Mouse (Mus musculus) adrenal gland (tissue): ENCODE data around the gene Cyp1b1.

Experiments used
- intact Hi-C: fragments of 180-260 bp; cut with DNase I; formaldehyde crosslinking; loops from one replicate; pipeline ENCODE4 v1.15.1; 2025

Cyp1b1 gene

DNA sequence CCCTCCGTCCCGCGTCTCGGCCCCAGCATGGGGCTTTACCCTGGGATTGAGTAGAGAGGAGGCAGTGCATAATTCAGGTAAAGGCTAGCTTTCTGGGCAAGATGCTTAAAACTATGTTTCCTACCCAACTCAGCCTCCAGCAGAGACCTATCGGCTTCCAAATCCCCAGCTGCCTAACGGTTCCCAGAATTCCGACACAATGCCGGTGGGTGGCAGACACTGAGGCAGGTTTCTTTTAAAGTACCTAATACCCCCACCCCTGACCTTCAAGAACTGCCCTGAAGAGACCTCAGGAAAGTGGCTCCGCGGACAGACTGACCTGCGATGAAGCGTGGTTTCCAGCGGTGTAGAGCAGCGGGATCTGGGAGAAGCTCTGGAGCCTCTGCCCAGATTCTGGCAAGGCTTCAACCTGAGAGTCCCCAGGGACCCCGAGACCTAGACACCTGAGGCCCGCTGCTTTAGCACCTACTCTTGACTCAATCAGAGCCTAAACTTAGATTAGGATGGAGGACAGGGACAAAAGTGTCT lies 429 bp downstream of the Cyp1b1 start:
- intact Hi-C loops: loop anchor here (5.0 kb wide), 1 partner anchor 123 kb away; no protein-coding TSS in a partner anchor

GRCm38 (mm10) chr17:79713643-79714367 lies 1.1 kb downstream of the Cyp1b1 start:
- intact Hi-C loops: loop anchor here (5.0 kb wide), 1 partner anchor 123 kb away; no protein-coding TSS in a partner anchor

DNA sequence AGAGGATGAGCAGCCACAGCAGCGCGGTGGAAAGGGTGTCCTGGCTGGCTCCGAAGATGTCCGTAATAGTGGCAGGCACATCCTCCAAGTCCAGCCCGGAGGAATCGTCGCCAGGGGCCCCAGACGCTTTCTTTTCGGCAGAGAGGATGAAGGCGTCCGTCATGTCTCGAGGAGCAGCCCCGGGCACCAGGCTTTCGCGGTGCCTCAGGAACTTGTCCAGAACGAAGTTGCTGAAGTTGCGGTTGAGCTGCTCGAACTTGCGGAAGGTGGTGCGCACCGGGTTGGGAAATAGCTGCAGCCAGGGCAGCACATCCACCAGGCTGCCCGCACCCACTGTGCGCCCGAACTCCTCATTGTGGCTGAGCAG lies 1.6 kb downstream of the Cyp1b1 start:
- intact Hi-C loops: loop anchor here (5.0 kb wide), 1 partner anchor 124 kb away; no protein-coding TSS in a partner anchor

DNA sequence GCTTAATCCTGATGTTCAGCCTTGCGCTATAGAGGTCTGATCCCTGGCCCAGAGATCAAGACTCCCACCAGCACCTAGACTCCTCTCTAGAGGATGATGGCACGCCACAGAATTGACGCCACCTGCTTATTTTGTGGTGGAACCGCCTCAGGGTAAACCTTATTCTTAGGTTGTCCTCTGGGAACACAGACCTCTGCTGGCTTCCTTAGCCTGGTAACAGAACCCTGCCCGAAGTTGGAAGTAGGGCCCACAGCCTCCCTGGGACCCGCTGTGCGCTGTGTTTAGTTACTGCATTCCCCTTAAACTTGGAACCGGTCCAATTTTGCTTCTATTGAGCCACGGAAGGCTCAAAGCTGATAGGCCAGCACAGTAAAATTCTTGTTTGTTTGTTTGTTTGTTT lies 2.3 kb downstream of the Cyp1b1 start:
- intact Hi-C loops: loop anchor here (5.0 kb wide), 1 partner anchor 125 kb away; no protein-coding TSS in a partner anchor

- intact Hi-C loops: loop anchor here (5.0 kb wide), 1 partner anchor 125 kb away; no protein-coding TSS in a partner anchor
These were observed 2.9 kb downstream of the Cyp1b1 start for GRCm38 (mm10) chr17:79711944-79712343.

- intact Hi-C loops: loop anchor here (5.0 kb wide), 1 partner anchor 127 kb away; no protein-coding TSS in a partner anchor
These were observed 4.5 kb downstream of the Cyp1b1 start for GRCm38 (mm10) chr17:79710246-79710842.

DNA sequence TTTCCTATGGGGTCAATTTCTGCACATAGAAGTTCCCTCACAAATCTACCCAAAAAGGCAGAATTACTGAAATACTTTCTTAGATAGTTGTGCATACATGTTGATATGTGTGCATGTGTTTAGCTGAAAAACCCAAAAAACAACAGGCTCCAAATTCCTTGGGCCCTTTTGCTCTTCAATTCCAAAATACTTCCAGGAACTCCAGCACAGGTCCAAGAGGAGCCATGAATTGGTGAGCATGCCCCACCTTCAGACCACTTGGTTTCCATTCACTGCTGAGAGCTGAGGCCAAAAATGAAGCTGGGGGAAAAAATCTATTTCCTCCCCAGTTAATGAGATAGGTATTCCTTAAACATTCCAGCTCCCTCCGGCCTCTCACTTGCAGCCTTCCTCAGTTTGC lies 5.1 kb downstream of the Cyp1b1 start:
- intact Hi-C loops: loop anchor here (5.0 to 10.0 kb wide), 2 partner anchors 128 to 295 kb away; no protein-coding TSS in a partner anchor

GRCm38 (mm10) chr17:79708168-79708567 lies 6.7 kb downstream of the Cyp1b1 start:
- intact Hi-C loops: loop anchor here (10.0 kb wide), 1 partner anchor 297 kb away; no protein-coding TSS in a partner anchor

DNA sequence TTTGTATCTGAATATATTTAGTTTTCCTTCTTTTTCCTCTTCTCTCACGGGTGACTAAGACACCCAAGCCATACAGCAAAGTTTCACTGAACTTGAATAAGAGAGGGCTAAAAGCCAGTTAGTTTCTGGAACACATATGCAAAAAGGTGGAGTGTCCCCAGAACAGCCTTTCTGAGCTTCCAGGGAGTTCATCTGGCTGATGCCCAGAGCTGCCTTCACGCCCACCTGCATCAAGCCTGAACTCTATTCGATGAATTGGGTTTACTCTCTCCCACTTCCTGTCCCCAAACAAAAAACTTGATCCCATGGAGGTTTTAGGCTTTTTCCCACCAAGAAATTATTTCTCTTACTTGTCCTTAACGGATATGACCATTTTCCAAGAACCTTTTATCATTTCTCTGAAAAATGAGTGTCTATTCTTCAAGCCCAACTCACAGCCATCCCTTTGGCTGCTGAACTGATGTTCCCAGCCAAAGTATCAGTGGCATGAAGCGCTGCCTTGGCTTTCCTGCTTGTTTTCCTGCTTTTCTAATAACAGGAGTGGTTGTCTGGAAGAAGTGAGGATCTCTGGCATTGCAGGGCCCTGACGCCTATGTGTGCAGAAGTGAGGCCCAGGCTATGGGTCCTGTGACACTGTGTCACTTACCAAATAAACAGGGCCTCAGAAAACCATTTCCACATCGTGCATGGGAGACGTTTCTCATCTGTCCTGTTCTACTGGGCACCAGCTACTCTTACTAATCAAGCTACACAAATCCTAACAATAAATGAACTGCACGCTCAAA lies 9.0 kb downstream of the Cyp1b1 start:
- intact Hi-C loops: loop anchor here (10.0 kb wide), 1 partner anchor 299 kb away; no protein-coding TSS in a partner anchor

DNA sequence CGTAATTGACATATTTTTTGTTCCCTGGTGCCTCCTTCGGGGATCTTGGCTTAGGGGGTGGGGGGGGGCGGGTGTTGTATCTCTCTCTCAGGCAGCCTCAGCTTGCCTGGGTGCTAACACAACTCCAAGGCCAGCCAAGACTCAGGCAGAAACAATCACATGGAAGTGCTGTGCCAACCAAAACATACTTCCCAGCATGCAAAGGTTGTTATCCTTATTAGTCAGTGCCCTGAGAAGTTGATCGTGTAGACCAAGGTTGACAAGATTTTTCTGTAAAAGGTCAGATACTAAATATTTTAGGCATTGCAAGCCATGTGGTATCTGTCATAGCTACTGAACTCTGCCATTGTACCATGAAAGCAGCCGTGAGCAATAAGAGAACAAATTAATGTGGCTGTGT lies 14.0 kb downstream of the Cyp1b1 start:
- intact Hi-C loops: loop anchor here (10.0 kb wide), 1 partner anchor 304 kb away; no protein-coding TSS in a partner anchor

DNA sequence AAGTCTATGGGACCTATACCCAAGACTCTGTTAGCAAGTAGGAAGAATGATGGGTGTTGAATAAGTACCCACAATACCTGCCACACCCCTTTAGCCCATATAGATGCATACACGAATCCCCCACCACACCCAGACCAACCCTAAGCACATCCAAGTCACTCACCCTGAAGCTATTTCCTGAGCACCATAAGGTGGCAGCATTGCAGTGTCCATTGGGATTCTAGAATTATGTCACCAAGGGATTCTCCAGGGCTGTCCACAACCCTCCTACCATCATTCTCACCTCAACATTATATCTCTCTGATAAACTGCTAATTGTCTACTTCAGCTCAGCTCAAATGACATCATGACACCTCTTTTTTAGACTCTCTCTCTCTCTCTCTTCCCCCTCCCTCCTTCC lies 15.7 kb downstream of the Cyp1b1 start:
- intact Hi-C loops: loop anchor here (1.0 kb wide), 1 partner anchor 142 kb away; no protein-coding TSS in a partner anchor

DNA sequence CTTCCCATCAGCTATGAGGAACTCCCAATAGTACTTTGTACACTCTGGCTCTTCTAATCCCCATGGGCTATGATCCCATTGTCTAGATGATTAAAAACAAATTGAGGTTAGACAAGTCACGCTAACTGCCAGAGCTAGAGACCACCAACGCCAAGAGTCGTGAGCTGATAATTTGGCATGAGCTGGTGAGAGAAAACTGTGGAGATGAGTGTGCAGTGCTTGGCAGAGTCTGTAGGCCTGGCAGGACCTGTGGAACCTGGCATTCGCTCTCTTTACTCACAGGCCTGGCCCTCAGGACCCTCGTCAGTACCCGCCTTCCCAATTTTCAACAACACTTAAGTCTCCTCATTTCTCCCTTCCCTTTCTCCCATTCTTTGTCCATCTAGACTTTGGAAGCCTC lies 19.3 kb downstream of the Cyp1b1 start:
- intact Hi-C loops: no loop called here

GRCm38 (mm10) chr17:79695106-79695505 lies 19.8 kb downstream of the Cyp1b1 start:
- intact Hi-C loops: no loop called here

- intact Hi-C loops: no loop called here
These were observed 44.0 kb downstream of the Cyp1b1 start for GRCm38 (mm10) chr17:79670837-79671236.

- intact Hi-C loops: loop anchor here (5.0 kb wide), 1 partner anchor 178 kb away; no protein-coding TSS in a partner anchor
These were observed 50.8 kb downstream of the Cyp1b1 start for GRCm38 (mm10) chr17:79664106-79664417.

- intact Hi-C loops: loop anchor here (5.0 kb wide), 1 partner anchor 179 kb away; no protein-coding TSS in a partner anchor
These were observed 51.3 kb downstream of the Cyp1b1 start for GRCm38 (mm10) chr17:79663393-79664105.

GRCm38 (mm10) chr17:79661848-79662247 lies 53.0 kb downstream of the Cyp1b1 start:
- intact Hi-C loops: loop anchor here (5.0 kb wide), 1 partner anchor 180 kb away; no protein-coding TSS in a partner anchor

DNA sequence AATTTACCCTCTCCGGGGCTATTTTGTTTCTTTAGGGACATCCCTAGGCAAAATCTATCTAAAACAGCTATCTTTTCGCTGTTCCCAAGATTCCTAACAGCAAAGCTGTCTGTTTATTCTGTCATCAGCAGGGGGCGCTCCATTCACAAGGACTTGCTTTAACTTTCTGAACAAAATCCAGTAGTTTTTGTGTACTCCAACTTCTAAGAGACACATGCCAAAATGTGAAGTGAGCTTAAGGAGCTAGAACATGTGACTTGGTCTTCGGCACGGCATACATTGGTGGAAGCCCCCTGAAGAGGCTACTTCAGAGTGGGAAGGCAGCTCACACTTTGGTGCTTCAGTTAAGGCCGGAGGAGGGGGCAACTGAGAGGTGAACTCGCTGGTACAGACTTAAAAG lies 53.5 kb downstream of the Cyp1b1 start:
- intact Hi-C loops: loop anchor here (5.0 kb wide), 1 partner anchor 181 kb away; no protein-coding TSS in a partner anchor

- intact Hi-C loops: no loop called here
These were observed 56.0 kb downstream of the Cyp1b1 start for GRCm38 (mm10) chr17:79658863-79659262.

- intact Hi-C loops: no loop called here
These were observed 56.4 kb downstream of the Cyp1b1 start for GRCm38 (mm10) chr17:79658452-79658851.
